Mouse (Mus musculus) embryonic facial prominence, embryonic 10.5 days (tissue): ENCODE results near the gene Cacng6. TPM values are rescaled to one million over a fixed set of nuclear protein-coding genes. Genes with fewer than 3 reads are reported as not detected.

Source experiments
- DNase-seq: peaks from one replicate; pipeline ENCODE4 v3.0.0-alpha.2; 2017; ENCODE audit warnings: low spot score
- H3K27ac ChIP-seq: fragments of 300-500 bp; sonication (generic); replicated peaks from 2 replicates; pipeline ENCODE4 v1.5.1; 2016; ENCODE audit warnings: mild to moderate bottlenecking
- H3K27me3 ChIP-seq: fragments of 300-500 bp; sonication (generic); replicated peaks from 2 replicates; pipeline ENCODE4 v1.6.1; 2016; ENCODE audit warnings: low read depth, mild to moderate bottlenecking; ENCODE audit not compliant: poor library complexity, severe bottlenecking
- H3K36me3 ChIP-seq: fragments of 300-500 bp; sonication (generic); replicated peaks from 2 replicates; pipeline ENCODE4 v1.6.1; 2016; ENCODE audit warnings: mild to moderate bottlenecking, moderate library complexity
- H3K4me1 ChIP-seq: fragments of 300-500 bp; sonication (generic); 2 replicates; pipeline ENCODE4 v1.6.1; 2016
- H3K4me3 ChIP-seq: fragments of 300-500 bp; sonication (generic); 2 replicates; pipeline ENCODE4 v1.5.1; 2016; ENCODE audit warnings: mild to moderate bottlenecking, moderate library complexity
- H3K9me3 ChIP-seq: fragments of 300-500 bp; sonication (generic); 2 replicates; pipeline ENCODE4 v1.6.1; 2016; ENCODE audit warnings: mild to moderate bottlenecking
- WGBS: fragments of 180-500 bp; shearing (Covaris S2); methylation state at CpG from one replicate; pipeline ENCODE4 v1.1.7; 2016; 5-methylcytosine and 5-hydroxymethylcytosine counted together
- microRNA-seq: library from miRNA; unstranded; fragments of <30 nt; microRNA quantifications from one replicate; pipeline ENCODE4, GENCODE M21; 2017
- polyA plus RNA-seq: library from polyadenylated mRNA; unstranded; fragments of >200 nt; fragmentation: Nextera tagmentation; extraction: Ambion mirVana; gene quantifications from 2 replicates; pipeline ENCODE4 v1.2.1, GENCODE M21; 2016

Gene Cacng6
- polyA plus RNA-seq, 1 experiment from 2014 or later = 0.29 TPM

- Histone ChIP-seq H3K4me1 (no peaks in the 10 kb centered on the region), H3K9me3 (peaks cover 20% of the 10 kb centered on the region; the same call in 1 of the 2 replicates), H3K36me3 (no peaks in the 10 kb centered on the region), H3K4me3 (no peak overlapping the region), H3K27me3 (no peaks in the 10 kb centered on the region), H3K27ac (no peak overlapping the region)
- WGBS = 88% methylated on average over 6 of the region's 6 CpGs
- no peak for DNase-seq
Measured at GRCm38 (mm10) chr7:3481948-3482608, 58.1 kb downstream of the Cacng6 start.

Small RNA genes within 50 kb of the gene (microRNA-seq; reads per million reads assigned to microRNA genes)
- 12.8 reads per million, percentile 24 among the genes with 10 or more reads in this experiment for gene Gm23450

Other genes with a start within 250 kb of the Cacng6 start
- 0.02 TPM in 1 of 2 replicates, not detected in the other for gene Nlrp12, start 174.5 kb upstream of the Cacng6 start, polyA plus RNA-seq
- 27.5 and 28.2 TPM in 2 replicates for gene Myadm, start 135.1 kb upstream of the Cacng6 start, polyA plus RNA-seq
- 0.36 and 0.44 TPM in 2 replicates for gene Prkcg, start 135.0 kb upstream of the Cacng6 start, polyA plus RNA-seq
- 1.2 and 1.9 TPM in 2 replicates for gene Cacng7, start 91.2 kb upstream of the Cacng6 start, polyA plus RNA-seq
- 8.5 and 11.4 TPM in 2 replicates for gene Cacng8, start 33.5 kb upstream of the Cacng6 start, polyA plus RNA-seq
- gene Tarm1, start 78.4 kb downstream of the Cacng6 start, polyA plus RNA-seq = not detected in 2 replicates
- 0.13 TPM in 1 of 2 replicates, not detected in the other for gene Oscar, start 192.0 kb downstream of the Cacng6 start, polyA plus RNA-seq
- gene Ndufa3, start 193.2 kb downstream of the Cacng6 start, polyA plus RNA-seq = 365 and 398 TPM in 2 replicates
- gene Tfpt, start 205.7 kb downstream of the Cacng6 start, polyA plus RNA-seq = 31.0 and 33.0 TPM in 2 replicates
- 179 and 183 TPM in 2 replicates for gene Prpf31, start 205.8 kb downstream of the Cacng6 start, polyA plus RNA-seq
- gene Cnot3, start 221.1 kb downstream of the Cacng6 start, polyA plus RNA-seq = 85.6 and 88.0 TPM in 2 replicates
- gene Leng1, start 241.6 kb downstream of the Cacng6 start, polyA plus RNA-seq = 15.8 and 17.8 TPM in 2 replicates